Comparison of ENCODE assay signal across 8 mouse cellular contexts in genomic region chr4:144896321-144896720, GRCm38 (mm10). TPM values are rescaled to one million over a fixed set of nuclear protein-coding genes. Genes with fewer than 3 reads are reported as not detected.
DNase-seq lines count a peak whose midpoint lies in the region; ATAC-seq and TF ChIP-seq lines count a peak whose summit lies in the region.

No protein-coding gene starts in this region.

- no peaks in the 10 kb centered on the region for H3K9me3 ChIP-seq in embryonic facial prominence, embryonic 14.5 days (ENCODE audit: control insufficient read depth, low read length)
- no peaks in the 10 kb centered on the region for H3K9me3 ChIP-seq in stomach, postnatal 0 days (ENCODE audit: control insufficient read depth, low read length)
- H3K9me3 ChIP-seq in forebrain, embryonic 14.5 days (replicated peaks; ENCODE audit: control insufficient read depth, low read length): no peaks in the 10 kb centered on the region

- ATAC-seq in embryonic facial prominence, embryonic 14.5 days (ENCODE audit: low read depth): no peak
- ATAC-seq in stomach, postnatal 0 days (ENCODE audit: low FRiP score, low TSS enrichment): no peak
- no peak for ATAC-seq in forebrain, embryonic 14.5 days

- H3K27ac ChIP-seq in embryonic facial prominence, embryonic 14.5 days (replicated peaks; ENCODE audit: low read depth, low read length): no peak overlapping the region
- H3K27ac ChIP-seq in stomach, postnatal 0 days (replicated peaks): peak overlapping the region; percentile 96
- H3K27ac ChIP-seq in forebrain, embryonic 14.5 days (ENCODE audit: low read depth, low read length): no peak overlapping the region

- peak; percentile 49 for DNase-seq in urinary bladder, postnatal 25 days (ENCODE audit: low spot score)
- DNase-seq in urinary bladder, adult 18-20 months (ENCODE audit: low spot score in 2 of 2): no peak
- DNase-seq in embryonic facial prominence, embryonic 14.5 days (ENCODE audit: low spot score): peak; percentile 68
- DNase-seq in kidney, adult 8-10 months: peak; percentile 73 to 80
- DNase-seq in lung, adult 2 months: peak; percentile 68
- DNase-seq in stomach, postnatal 0 days (ENCODE audit: low spot score): peak; percentile 75
- DNase-seq in forebrain, embryonic 14.5 days (ENCODE audit: low spot score): no peak
- DNase-seq in layer of hippocampus, postnatal 14 days (ENCODE audit: low spot score in 2 of 2): no peak

- no peak overlapping the region for H3K4me3 ChIP-seq in embryonic facial prominence, embryonic 14.5 days (ENCODE audit: low read depth, low read length)
- H3K4me3 ChIP-seq in lung, adult 2 months (replicated peaks; ENCODE audit: extremely low read depth, low read depth, low read length): no peak overlapping the region
- peak overlapping the region; percentile 15; the same call in 1 of the 2 replicates for H3K4me3 ChIP-seq in stomach, postnatal 0 days (ENCODE audit: low read depth, low read length)
- H3K4me3 ChIP-seq in forebrain, embryonic 14.5 days (ENCODE audit: low read depth, low read length): no peak overlapping the region

- peaks cover 28% of the 10 kb centered on the region for H3K4me1 ChIP-seq in embryonic facial prominence, embryonic 14.5 days (ENCODE audit: control insufficient read depth, insufficient read depth, low read length)
- H3K4me1 ChIP-seq in lung, adult 2 months (ENCODE audit: control insufficient read depth, insufficient read depth, low read length): peaks cover 39% of the 10 kb centered on the region
- H3K4me1 ChIP-seq in stomach, postnatal 0 days (replicated peaks; ENCODE audit: control insufficient read depth, insufficient read depth): peaks cover 19% of the 10 kb centered on the region
- peaks cover 7% of the 10 kb centered on the region for H3K4me1 ChIP-seq in forebrain, embryonic 14.5 days (ENCODE audit: control insufficient read depth, insufficient read depth, low read length)

- TF ChIP-seq CTCF in lung, adult 2 months (IDR thresholded peaks at IDR 0.05; ENCODE audit: insufficient read depth, low read length): peak; percentile 56
- peak; percentile 71 for TF ChIP-seq CTCF in stomach, postnatal 0 days (IDR thresholded peaks at IDR 0.05; ENCODE audit: low read depth)

- no peaks in the 10 kb centered on the region; the same call in 1 of the 2 replicates for H3K27me3 ChIP-seq in embryonic facial prominence, embryonic 14.5 days (replicated peaks; ENCODE audit: control insufficient read depth, insufficient read depth, low read length)
- no peaks in the 10 kb centered on the region for H3K27me3 ChIP-seq in stomach, postnatal 0 days (ENCODE audit: control insufficient read depth, insufficient read depth, low read length)
- H3K27me3 ChIP-seq in forebrain, embryonic 14.5 days (replicated peaks; ENCODE audit: control insufficient read depth, insufficient read depth, low read length): peaks cover 24% of the 10 kb centered on the region

- TF ChIP-seq EP300 in stomach, postnatal 0 days (optimal IDR thresholded peaks at IDR 0.05): no peak

- H3K4me2 ChIP-seq in embryonic facial prominence, embryonic 14.5 days (ENCODE audit: low read depth, low read length): peak overlapping the region; percentile 97
- peak overlapping the region; percentile 50 for H3K4me2 ChIP-seq in stomach, postnatal 0 days (replicated peaks; ENCODE audit: low read depth)
- no peak overlapping the region for H3K4me2 ChIP-seq in forebrain, embryonic 14.5 days (ENCODE audit: low read length)

- no peak for TF ChIP-seq POLR2A in lung, adult 2 months (IDR thresholded peaks at IDR 0.05; ENCODE audit: borderline replicate concordance, extremely low read depth, low read depth, low read length)

- WGBS in embryonic facial prominence, embryonic 14.5 days: 54% methylated on average over 3 of the region's 3 CpGs
- WGBS in lung, adult 2 months: 18% methylated on average over 3 of the region's 3 CpGs
- WGBS in stomach, postnatal 0 days: 15% methylated on average over 2 of the region's 3 CpGs
- 61% methylated on average over 3 of the region's 3 CpGs for WGBS in forebrain, embryonic 14.5 days

- H3K36me3 ChIP-seq in embryonic facial prominence, embryonic 14.5 days (ENCODE audit: control insufficient read depth, insufficient read depth, low read length): peaks cover 9% of the 10 kb centered on the region; the same call in 1 of the 2 replicates
- H3K36me3 ChIP-seq in stomach, postnatal 0 days (ENCODE audit: control insufficient read depth, insufficient read depth, low read length): peaks cover 4% of the 10 kb centered on the region; the same call in 1 of the 2 replicates
- no peaks in the 10 kb centered on the region for H3K36me3 ChIP-seq in forebrain, embryonic 14.5 days (ENCODE audit: control insufficient read depth, insufficient read depth, low read length)

- no peak overlapping the region for H3K9ac ChIP-seq in embryonic facial prominence, embryonic 14.5 days (ENCODE audit: low read depth, low read length)
- peak overlapping the region; percentile 48 for H3K9ac ChIP-seq in stomach, postnatal 0 days (ENCODE audit: low read length)
- H3K9ac ChIP-seq in forebrain, embryonic 14.5 days (ENCODE audit: low read length): no peak overlapping the region

RNA-seq across cellular contexts. Expression of gene Dhrs3, which starts 3.7 kb away (rescaled TPM):
- 66.8 and 67.4 TPM in 2 replicates for polyA plus RNA-seq in embryonic facial prominence, embryonic 14.5 days (2014; fragmentation: Nextera tagmentation; extraction: Ambion mirVana)
- 150 and 175 TPM in 2 replicates for polyA plus RNA-seq in lung, adult 2 months (2012; rRNA removed)
- polyA plus RNA-seq in stomach, postnatal 0 days (2015; fragmentation: Nextera tagmentation; extraction: Ambion mirVana): 103 and 106 TPM in 2 replicates
- polyA plus RNA-seq in forebrain, embryonic 14.5 days (2014; fragmentation: Nextera tagmentation; extraction: Ambion mirVana): 16.1 and 25.8 TPM in 2 replicates
- total RNA-seq in layer of hippocampus, postnatal 14 days (2021): 10 to 100 TPM; 21.2 to 30.8 TPM

Comparison
In these comparisons a context has a peak if more than half of its experiments do, and no peak if none do; other contexts are left out.
1. DNase-seq: peak in urinary bladder, postnatal 25 days (single experiment), embryonic facial prominence, embryonic 14.5 days (single experiment), kidney, adult 8-10 months (2 of 2), lung, adult 2 months (single experiment) and stomach, postnatal 0 days (single experiment); none in urinary bladder, adult 18-20 months (0 of 2), forebrain, embryonic 14.5 days (single experiment) and layer of hippocampus, postnatal 14 days (0 of 2).